8 mouse cellular contexts compared by ENCODE assay signal in the genomic region with DNA sequence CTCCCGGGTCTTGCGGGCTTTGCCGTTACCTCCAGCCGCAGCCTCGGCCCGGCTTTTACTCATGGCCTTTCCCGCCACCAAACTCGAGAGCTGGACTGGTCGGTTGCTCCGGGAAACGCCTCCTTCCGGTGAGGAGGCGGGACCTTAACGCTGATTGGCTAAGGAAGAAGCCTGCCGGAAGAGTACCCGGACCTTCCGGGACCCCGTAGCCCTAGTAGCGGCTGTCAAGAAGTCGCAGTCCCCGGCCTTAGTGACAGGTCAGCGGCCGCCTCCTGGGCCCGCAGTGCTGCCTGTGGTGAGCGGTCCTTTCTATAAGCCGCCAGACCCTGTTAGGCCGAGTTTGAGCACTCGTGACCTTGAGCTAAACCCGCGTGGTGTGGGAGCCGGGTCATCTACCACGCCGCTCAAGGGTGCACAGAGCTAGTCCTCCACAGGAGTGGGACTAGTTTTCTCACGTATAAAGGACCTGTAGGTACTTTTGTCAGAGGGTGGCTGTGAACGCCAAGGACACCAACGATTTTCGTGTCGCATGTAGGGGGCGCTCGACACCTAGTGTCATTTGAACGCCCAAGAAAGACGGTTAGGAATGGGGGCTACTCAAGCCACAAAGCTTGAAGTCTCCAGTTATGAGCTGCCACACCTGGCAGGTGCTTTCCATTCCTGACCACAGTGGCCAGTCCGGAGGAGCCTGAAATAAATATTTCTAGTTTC. TPM values are rescaled to one million over a fixed set of nuclear protein-coding genes. Genes with fewer than 3 reads are reported as not detected.
A peak's percentile ranks its signal among the peaks of the same experiment; 100 is the strongest.
DNase-seq lines count a peak whose midpoint lies in the region; ATAC-seq and TF ChIP-seq lines count a peak whose summit lies in the region.

Psmc3ip (minus strand) TSS at position 123 of the 711 bp plus-strand sequence.

- H3K4me3 ChIP-seq in embryonic facial prominence, embryonic 13.5 days: peak within 1 kb of the TSS; percentile 66
- peak within 1 kb of the TSS; percentile 66 for H3K4me3 ChIP-seq in heart, adult 2 months
- peak within 1 kb of the TSS; percentile 94 for H3K4me3 ChIP-seq in kidney, adult 2 months (ENCODE audit: insufficient read depth, low read depth, low read length)
- peak within 1 kb of the TSS; percentile 72 for H3K4me3 ChIP-seq in limb, embryonic 12.5 days (replicated peaks)
- H3K4me3 ChIP-seq in midbrain, embryonic 14.5 days (replicated peaks; ENCODE audit: low read depth, low read length): peak within 1 kb of the TSS; percentile 72

- 0 out of 2 replicates have a peak, but pooled peaks have one; percentile 54 for TF ChIP-seq EP300 in heart, adult 2 months (IDR thresholded peaks at IDR 0.05; ENCODE audit: insufficient read depth, low read depth, low read length)

- TF ChIP-seq POLR2A in heart, adult 2 months (IDR thresholded peaks at IDR 0.05; ENCODE audit: insufficient read depth, low read depth, low read length): peak; percentile 83
- TF ChIP-seq POLR2A in kidney, adult 2 months (IDR thresholded peaks at IDR 0.05; ENCODE audit: low read depth, low read length): peak; percentile 44

- H3K79me2 ChIP-seq in heart, adult 2 months (replicated peaks; ENCODE audit: control insufficient read depth, insufficient read depth, low read length): no peaks in the 10 kb centered on the region

- no peaks in the 10 kb centered on the region for H3K27me3 ChIP-seq in embryonic facial prominence, embryonic 13.5 days
- no peaks in the 10 kb centered on the region for H3K27me3 ChIP-seq in heart, adult 2 months (ENCODE audit: control insufficient read depth, insufficient read depth, low read length)
- no peaks in the 10 kb centered on the region for H3K27me3 ChIP-seq in kidney, adult 2 months (replicated peaks; ENCODE audit: control insufficient read depth, insufficient read depth, low read length)
- H3K27me3 ChIP-seq in limb, embryonic 12.5 days: no peaks in the 10 kb centered on the region
- no peaks in the 10 kb centered on the region for H3K27me3 ChIP-seq in midbrain, embryonic 14.5 days (ENCODE audit: control insufficient read depth, insufficient read depth, low read length)

- H3K9ac ChIP-seq in embryonic facial prominence, embryonic 13.5 days: peak within 1 kb of the TSS; percentile 75
- peak within 1 kb of the TSS; percentile 91 for H3K9ac ChIP-seq in heart, adult 2 months (ENCODE audit: low read depth, low read length)
- H3K9ac ChIP-seq in limb, embryonic 12.5 days (replicated peaks): peak within 1 kb of the TSS; percentile 64
- peak within 1 kb of the TSS; percentile 65 for H3K9ac ChIP-seq in midbrain, embryonic 14.5 days (replicated peaks; ENCODE audit: low read length)

- H3K27ac ChIP-seq in embryonic facial prominence, embryonic 13.5 days: peak within 1 kb of the TSS; percentile 63
- H3K27ac ChIP-seq in heart, adult 2 months: peak within 1 kb of the TSS; percentile 93
- H3K27ac ChIP-seq in kidney, adult 2 months (ENCODE audit: insufficient read depth, low read depth, low read length): peak within 1 kb of the TSS; percentile 100
- peak within 1 kb of the TSS; percentile 46; the same call in 1 of the 2 replicates for H3K27ac ChIP-seq in limb, embryonic 12.5 days
- peak within 1 kb of the TSS; percentile 84 for H3K27ac ChIP-seq in midbrain, embryonic 14.5 days (replicated peaks; ENCODE audit: low read depth, low read length)

- peak; percentile 97 for DNase-seq in 416B (ENCODE audit: low read depth)
- DNase-seq in adrenal gland, postnatal 4 days (ENCODE audit: low spot score in 2 of 2): peak; percentile 72 to 87
- DNase-seq in heart, adult 2 months: peak; percentile 96 to 97
- peak; percentile 98 for DNase-seq in kidney, adult 2 months
- peak; percentile 97 for DNase-seq in midbrain, embryonic 14.5 days
- DNase-seq in spleen, adult 12 weeks (ENCODE audit: low spot score): peak; percentile 89

- no peaks in the 10 kb centered on the region for H3K9me3 ChIP-seq in embryonic facial prominence, embryonic 13.5 days
- H3K9me3 ChIP-seq in limb, embryonic 12.5 days: no peaks in the 10 kb centered on the region
- H3K9me3 ChIP-seq in midbrain, embryonic 14.5 days (ENCODE audit: control insufficient read depth, low read length): no peaks in the 10 kb centered on the region

- H3K4me2 ChIP-seq in embryonic facial prominence, embryonic 13.5 days: peak within 1 kb of the TSS; percentile 76
- H3K4me2 ChIP-seq in limb, embryonic 12.5 days: peak within 1 kb of the TSS; percentile 67
- H3K4me2 ChIP-seq in midbrain, embryonic 14.5 days (ENCODE audit: low read length): peak within 1 kb of the TSS; percentile 92

- peaks cover 71% of the 10 kb centered on the region for H3K36me3 ChIP-seq in embryonic facial prominence, embryonic 13.5 days
- H3K36me3 ChIP-seq in heart, adult 2 months (ENCODE audit: control insufficient read depth, insufficient read depth, low read length): peaks cover 2% of the 10 kb centered on the region; the same call in 1 of the 2 replicates
- H3K36me3 ChIP-seq in kidney, adult 2 months (ENCODE audit: control insufficient read depth, insufficient read depth, low read length): no peaks in the 10 kb centered on the region; the same call in 1 of the 2 replicates
- H3K36me3 ChIP-seq in limb, embryonic 12.5 days: peaks cover 79% of the 10 kb centered on the region
- H3K36me3 ChIP-seq in midbrain, embryonic 14.5 days (ENCODE audit: control insufficient read depth, insufficient read depth, low read length): peaks cover 75% of the 10 kb centered on the region

- peaks cover 17% of the 10 kb centered on the region for H3K4me1 ChIP-seq in embryonic facial prominence, embryonic 13.5 days
- no peaks in the 10 kb centered on the region; the same call in 1 of the 2 replicates for H3K4me1 ChIP-seq in heart, adult 2 months (ENCODE audit: control insufficient read depth, insufficient read depth, low read length)
- no peaks in the 10 kb centered on the region; the same call in 1 of the 2 replicates for H3K4me1 ChIP-seq in kidney, adult 2 months (ENCODE audit: control insufficient read depth, insufficient read depth, low read length)
- H3K4me1 ChIP-seq in limb, embryonic 12.5 days (replicated peaks): peaks cover 10% of the 10 kb centered on the region
- H3K4me1 ChIP-seq in midbrain, embryonic 14.5 days (ENCODE audit: control insufficient read depth, insufficient read depth, low read length): 0 out of 2 replicates have a peak, but pooled peaks cover 8% of the 10 kb centered on the region

- intact Hi-C loops in heart, adult 2 months (cut with DNase I): loop anchor here (1.0 to 2.0 kb wide), 2 partner anchors 25 to 78 kb away; no protein-coding TSS in a partner anchor

- WGBS in embryonic facial prominence, embryonic 13.5 days: under 1% methylated on average over 43 of the region's 43 CpGs
- WGBS in heart, adult 2 months: under 1% methylated on average over 43 of the region's 43 CpGs
- WGBS in kidney, adult 2 months: under 1% methylated on average over 43 of the region's 43 CpGs
- 1% methylated on average over 43 of the region's 43 CpGs for WGBS in limb, embryonic 12.5 days
- WGBS in midbrain, embryonic 14.5 days: under 1% methylated on average over 43 of the region's 43 CpGs

- TF ChIP-seq CTCF in heart, adult 2 months (IDR thresholded peaks at IDR 0.05): peak; percentile 94; the same call in 1 of the 2 replicates
- peak; percentile 87 for TF ChIP-seq CTCF in kidney, adult 2 months (conservative IDR thresholded peaks at IDR 0.05; ENCODE audit: insufficient read depth, insufficient read length, low read depth, low read length)

- ATAC-seq in embryonic facial prominence, embryonic 13.5 days (ENCODE audit: insufficient number of reproducible peaks, insufficient read depth, low FRiP score, low TSS enrichment, low read depth): peak; percentile 93
- peak; percentile 90 for ATAC-seq in limb, embryonic 12.5 days (ENCODE audit: insufficient number of reproducible peaks, insufficient read depth, low FRiP score, low TSS enrichment, low read depth)
- ATAC-seq in midbrain, embryonic 14.5 days (ENCODE audit: low FRiP score, low TSS enrichment): peak; percentile 96

RNA-seq across cellular contexts. Expression of gene Psmc3ip, which starts in this region (rescaled TPM):
- 10 to 100 TPM; 10.3 to 11.9 TPM for total RNA-seq in adrenal gland, postnatal 4 days (2021)
- polyA plus RNA-seq in embryonic facial prominence, embryonic 13.5 days (2015; fragmentation: Nextera tagmentation; extraction: Ambion mirVana): 43.5 and 46.1 TPM in 2 replicates
- total RNA-seq in heart, adult 2 months (2021): 1 to 10 TPM; 1.6 to 2.7 TPM
- polyA plus RNA-seq in heart, adult 2 months (2012; rRNA removed): 1.1 and 1.3 TPM in 2 replicates
- 1.2 and 1.9 TPM in 2 replicates for polyA plus RNA-seq in kidney, adult 2 months (2012; rRNA removed)
- 54.3 and 55.7 TPM in 2 replicates for polyA plus RNA-seq in limb, embryonic 12.5 days (2016; fragmentation: Nextera tagmentation; extraction: Ambion mirVana)
- polyA plus RNA-seq in midbrain, embryonic 14.5 days (2014; fragmentation: Nextera tagmentation; extraction: Ambion mirVana): 19.2 and 19.6 TPM in 2 replicates

Comparison
In these comparisons a context has a peak if more than half of its experiments do, and no peak if none do; other contexts are left out.
1. Peak in every context shown above with its lines: DNase-seq, ATAC-seq, H3K4me3 ChIP-seq and H3K27ac ChIP-seq.
2. H3K27ac ChIP-seq: peak in every context shown above with its lines; median percentile 100 in kidney, adult 2 months; 93 in heart, adult 2 months; 84 in midbrain, embryonic 14.5 days; 63 in embryonic facial prominence, embryonic 13.5 days; 46 in limb, embryonic 12.5 days.